Mouse (Mus musculus): ENCODE measurements around the gene Smc6. TPM values are rescaled to one million over a fixed set of nuclear protein-coding genes. Genes with fewer than 3 reads are reported as not detected.

The Smc6 gene
- polyA plus RNA-seq, 1 experiment from 2014 or later = 92.7 TPM

DNA sequence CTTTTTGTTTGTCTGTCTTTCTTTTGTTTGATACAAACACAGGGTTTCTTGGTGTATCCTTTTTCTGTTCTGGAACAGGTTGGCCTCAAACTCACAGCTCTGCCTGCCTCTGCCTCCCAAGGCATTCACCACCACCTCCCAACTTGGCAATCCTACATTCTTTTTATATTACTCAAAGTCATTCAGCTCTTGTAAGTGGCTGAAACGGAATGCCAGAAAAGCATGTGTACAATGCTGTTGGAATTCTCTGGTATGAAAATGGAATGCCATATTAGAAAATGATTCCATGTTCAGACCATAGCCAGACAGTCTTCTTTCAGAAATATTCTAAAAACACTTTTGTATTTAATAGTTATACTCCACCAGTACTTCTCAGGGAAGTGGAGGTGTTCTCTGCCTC, 7.5 kb downstream of the Smc6 start:
- no peaks in the 10 kb centered on the region for H3K9me3 ChIP-seq (ENCODE audit: control insufficient read depth, low read length)
- H3K36me3 ChIP-seq (replicated peaks; ENCODE audit: control insufficient read depth, insufficient read depth) = peaks cover 50% of the 10 kb centered on the region
- DNase-seq (ENCODE audit: low spot score) (no peak), ATAC-seq (ENCODE audit: low FRiP score) (no peak)
- no peak overlapping the region for H3K4me3 ChIP-seq (replicated peaks; ENCODE audit: low read length)
- no peak overlapping the region for H3K27ac ChIP-seq
- 85% methylated on average over 1 of the region's 1 CpGs for WGBS
- no peak overlapping the region for H3K4me2 ChIP-seq (replicated peaks)
- H3K27me3 ChIP-seq (ENCODE audit: control insufficient read depth, insufficient read depth, low read length) = no peaks in the 10 kb centered on the region
- H3K4me1 ChIP-seq (replicated peaks; ENCODE audit: control insufficient read depth, insufficient read depth, low read length) = peaks cover 7% of the 10 kb centered on the region
- H3K9ac ChIP-seq = no peak overlapping the region

DNA sequence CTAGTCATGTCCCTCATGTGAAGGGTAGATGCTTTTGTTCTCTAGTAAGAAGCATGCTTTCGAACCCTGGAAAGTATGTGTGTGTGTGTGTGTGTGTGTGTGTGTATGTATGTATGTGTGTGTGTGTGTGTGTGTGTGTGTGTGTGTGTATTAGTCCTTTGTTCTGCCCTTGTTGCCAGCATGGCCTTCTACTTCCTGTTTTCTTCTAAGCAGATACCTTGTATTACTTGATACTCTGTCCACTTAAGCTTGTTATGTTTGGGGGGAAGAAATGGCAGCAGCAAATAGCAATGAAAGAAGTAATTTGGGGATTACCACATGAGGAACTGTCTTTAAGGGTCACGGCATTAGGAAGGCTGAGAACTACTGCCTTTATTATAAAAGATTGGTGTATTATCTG, 10.9 kb downstream of the Smc6 start:
- Histone ChIP-seq H3K27ac (no peak overlapping the region), H3K9me3 (ENCODE audit: control insufficient read depth, low read length) (no peaks in the 10 kb centered on the region), H3K4me1 (replicated peaks; ENCODE audit: control insufficient read depth, insufficient read depth, low read length) (no peaks in the 10 kb centered on the region), H3K9ac (no peak overlapping the region), H3K27me3 (ENCODE audit: control insufficient read depth, insufficient read depth, low read length) (no peaks in the 10 kb centered on the region), H3K36me3 (replicated peaks; ENCODE audit: control insufficient read depth, insufficient read depth) (peaks cover 81% of the 10 kb centered on the region), H3K4me2 (replicated peaks) (no peak overlapping the region), H3K4me3 (replicated peaks; ENCODE audit: low read length) (no peak overlapping the region)
- 90% methylated on average over 2 of the region's 2 CpGs for WGBS
- DNase-seq (ENCODE audit: low spot score) (no peak), ATAC-seq (ENCODE audit: low FRiP score) (no peak)

DNA sequence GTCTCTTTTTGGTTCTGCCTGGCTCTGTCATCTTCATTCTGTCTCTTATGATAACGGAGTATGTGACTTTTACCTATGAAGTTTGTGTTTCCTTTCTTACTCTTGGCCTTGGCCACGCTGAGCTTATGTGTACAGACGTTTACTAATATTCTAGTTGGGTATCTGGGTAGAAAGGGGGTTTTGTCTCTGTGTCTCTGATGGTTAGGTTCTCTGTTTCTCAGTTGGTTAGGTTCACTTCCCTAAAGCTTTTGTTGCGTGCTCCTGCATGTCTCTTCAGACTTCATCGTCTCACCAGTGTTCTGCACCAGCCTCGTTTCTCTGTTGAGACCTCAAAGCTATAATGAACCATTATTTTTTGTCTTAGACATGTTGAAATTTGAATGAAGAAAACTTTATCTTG, 11.5 kb downstream of the Smc6 start:
- 96% methylated on average over 6 of the region's 6 CpGs for WGBS
- DNase-seq (ENCODE audit: low spot score) = no peak
- no peak overlapping the region for H3K27ac ChIP-seq
- H3K4me2 ChIP-seq (replicated peaks) = no peak overlapping the region
- peaks cover 80% of the 10 kb centered on the region for H3K36me3 ChIP-seq (replicated peaks; ENCODE audit: control insufficient read depth, insufficient read depth)
- no peaks in the 10 kb centered on the region for H3K9me3 ChIP-seq (ENCODE audit: control insufficient read depth, low read length)
- no peaks in the 10 kb centered on the region for H3K4me1 ChIP-seq (replicated peaks; ENCODE audit: control insufficient read depth, insufficient read depth, low read length)
- H3K4me3 ChIP-seq (replicated peaks; ENCODE audit: low read length) = no peak overlapping the region
- no peaks in the 10 kb centered on the region for H3K27me3 ChIP-seq (ENCODE audit: control insufficient read depth, insufficient read depth, low read length)
- no peak for ATAC-seq (ENCODE audit: low FRiP score)
- no peak overlapping the region for H3K9ac ChIP-seq

DNA sequence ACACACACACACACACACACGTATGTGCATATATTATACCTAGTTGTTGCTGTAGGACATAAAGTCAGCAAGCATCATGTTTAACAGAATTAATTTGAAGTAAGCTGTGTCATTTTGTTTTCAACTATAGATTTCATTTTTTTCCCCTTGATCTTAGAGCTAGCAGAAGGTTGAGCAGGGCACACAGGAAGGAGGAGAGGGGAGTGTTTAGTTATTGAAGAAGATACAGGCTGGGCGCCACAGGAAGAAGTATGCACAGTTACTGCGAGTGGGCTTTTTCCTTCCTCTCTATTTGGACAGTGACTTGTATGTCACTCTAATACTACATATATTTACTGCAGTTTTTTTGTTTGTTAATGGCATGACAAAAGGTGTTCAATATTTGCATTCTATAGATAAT, 14.2 kb downstream of the Smc6 start:
- no peak for DNase-seq (ENCODE audit: low spot score)
- no peak overlapping the region for H3K4me2 ChIP-seq (replicated peaks)
- H3K27me3 ChIP-seq (ENCODE audit: control insufficient read depth, insufficient read depth, low read length) = no peaks in the 10 kb centered on the region
- no peaks in the 10 kb centered on the region for H3K4me1 ChIP-seq (replicated peaks; ENCODE audit: control insufficient read depth, insufficient read depth, low read length)
- no peak overlapping the region for H3K9ac ChIP-seq
- 93% methylated on average over 3 of the region's 3 CpGs for WGBS
- no peaks in the 10 kb centered on the region for H3K9me3 ChIP-seq (ENCODE audit: control insufficient read depth, low read length)
- H3K4me3 ChIP-seq (replicated peaks; ENCODE audit: low read length) = no peak overlapping the region
- ATAC-seq (ENCODE audit: low FRiP score) = no peak
- peaks cover 75% of the 10 kb centered on the region for H3K36me3 ChIP-seq (replicated peaks; ENCODE audit: control insufficient read depth, insufficient read depth)
- no peak overlapping the region for H3K27ac ChIP-seq

DNA sequence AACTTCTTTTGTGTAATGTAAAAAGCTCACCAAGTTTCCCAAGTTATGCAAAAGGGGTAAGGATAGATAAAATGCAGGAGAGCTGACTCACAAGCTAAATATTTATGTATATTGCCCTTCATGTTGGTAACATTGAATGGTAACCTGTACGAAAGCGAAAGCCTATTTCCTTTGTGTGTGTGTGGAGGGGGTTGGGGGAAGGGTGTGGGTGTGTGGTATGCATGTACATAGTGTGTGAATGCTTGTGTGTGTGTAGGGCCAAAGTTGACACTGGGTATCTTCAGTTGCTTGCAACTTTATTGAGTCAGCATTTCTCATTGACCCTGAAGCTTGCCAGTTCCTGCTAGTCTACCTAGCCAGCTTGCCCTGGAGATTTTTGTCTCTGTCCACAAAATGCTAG, 15.9 kb downstream of the Smc6 start:
- no peak for ATAC-seq (ENCODE audit: low FRiP score)
- WGBS = 96% methylated on average over 2 of the region's 2 CpGs

DNA sequence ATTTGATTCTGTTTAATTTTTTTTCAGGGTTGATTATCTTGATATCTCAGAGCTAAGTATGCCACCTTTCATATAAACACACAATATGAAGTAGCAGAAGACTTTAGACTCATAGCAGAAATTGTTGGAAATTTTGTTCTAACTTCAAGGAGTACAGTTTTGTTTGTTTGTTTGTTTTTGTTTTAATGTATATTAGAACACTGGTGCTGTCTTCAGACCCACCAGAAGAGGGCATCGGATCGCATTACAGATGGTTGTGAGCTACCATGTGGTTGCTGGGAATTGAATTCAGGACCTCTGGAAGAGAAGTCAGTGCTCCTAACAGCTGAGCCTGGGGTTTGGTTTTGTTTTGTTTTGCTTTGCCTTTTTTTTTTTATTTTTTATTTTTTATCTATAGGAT, 20.7 kb downstream of the Smc6 start:
- 97% methylated on average over 2 of the region's 2 CpGs for WGBS
- ATAC-seq (ENCODE audit: low FRiP score) (no peak), DNase-seq (ENCODE audit: low spot score) (no peak)
- Histone ChIP-seq H3K4me1 (replicated peaks; ENCODE audit: control insufficient read depth, insufficient read depth, low read length) (no peaks in the 10 kb centered on the region), H3K4me2 (replicated peaks) (no peak overlapping the region), H3K27me3 (ENCODE audit: control insufficient read depth, insufficient read depth, low read length) (no peaks in the 10 kb centered on the region), H3K9ac (no peak overlapping the region), H3K4me3 (replicated peaks; ENCODE audit: low read length) (no peak overlapping the region), H3K36me3 (replicated peaks; ENCODE audit: control insufficient read depth, insufficient read depth) (peaks cover 82% of the 10 kb centered on the region), H3K9me3 (ENCODE audit: control insufficient read depth, low read length) (no peaks in the 10 kb centered on the region), H3K27ac (no peak overlapping the region)

More for the DNA sequence above, 15.9 kb downstream of the Smc6 start:
- Histone ChIP-seq H3K4me3 (replicated peaks; ENCODE audit: low read length) (no peak overlapping the region), H3K9ac (no peak overlapping the region), H3K36me3 (replicated peaks; ENCODE audit: control insufficient read depth, insufficient read depth) (peaks cover 82% of the 10 kb centered on the region), H3K27me3 (ENCODE audit: control insufficient read depth, insufficient read depth, low read length) (no peaks in the 10 kb centered on the region), H3K9me3 (ENCODE audit: control insufficient read depth, low read length) (no peaks in the 10 kb centered on the region), H3K4me2 (replicated peaks) (no peak overlapping the region), H3K27ac (no peak overlapping the region), H3K4me1 (replicated peaks; ENCODE audit: control insufficient read depth, insufficient read depth, low read length) (no peaks in the 10 kb centered on the region)
- DNase-seq (ENCODE audit: low spot score) = no peak

- DNase-seq (ENCODE audit: low spot score) (no peak), ATAC-seq (ENCODE audit: low FRiP score) (no peak)
- Histone ChIP-seq H3K4me3 (replicated peaks; ENCODE audit: low read length) (no peak overlapping the region), H3K36me3 (replicated peaks; ENCODE audit: control insufficient read depth, insufficient read depth) (peaks cover 75% of the 10 kb centered on the region), H3K27ac (no peak overlapping the region), H3K4me1 (replicated peaks; ENCODE audit: control insufficient read depth, insufficient read depth, low read length) (no peaks in the 10 kb centered on the region), H3K9me3 (ENCODE audit: control insufficient read depth, low read length) (no peaks in the 10 kb centered on the region), H3K27me3 (ENCODE audit: control insufficient read depth, insufficient read depth, low read length) (no peaks in the 10 kb centered on the region), H3K9ac (no peak overlapping the region), H3K4me2 (replicated peaks) (no peak overlapping the region)
- 95% methylated on average over 1 of the region's 1 CpGs for WGBS
These were observed 35.2 kb downstream of the Smc6 start for GRCm38 (mm10) chr12:11300858-11301257.

- WGBS = 93% methylated on average over 8 of the region's 8 CpGs
- no peak for DNase-seq (ENCODE audit: low spot score)
- H3K36me3 ChIP-seq (replicated peaks; ENCODE audit: control insufficient read depth, insufficient read depth) = peaks cover 78% of the 10 kb centered on the region
These were observed 41.3 kb downstream of the Smc6 start for GRCm38 (mm10) chr12:11306753-11307645.

GRCm38 (mm10) chr12:11311106-11311505, 45.4 kb downstream of the Smc6 start:
- no peak overlapping the region for H3K27ac ChIP-seq
- H3K4me2 ChIP-seq (replicated peaks) = no peak overlapping the region
- no peak for ATAC-seq (ENCODE audit: low FRiP score)
- peaks cover 66% of the 10 kb centered on the region for H3K36me3 ChIP-seq (replicated peaks; ENCODE audit: control insufficient read depth, insufficient read depth)
- no peaks in the 10 kb centered on the region for H3K9me3 ChIP-seq (ENCODE audit: control insufficient read depth, low read length)
- no peak for DNase-seq (ENCODE audit: low spot score)
- 98% methylated on average over 2 of the region's 2 CpGs for WGBS
- H3K4me1 ChIP-seq (replicated peaks; ENCODE audit: control insufficient read depth, insufficient read depth, low read length) = no peaks in the 10 kb centered on the region
- no peak overlapping the region for H3K4me3 ChIP-seq (replicated peaks; ENCODE audit: low read length)
- no peak overlapping the region for H3K9ac ChIP-seq
- H3K27me3 ChIP-seq (ENCODE audit: control insufficient read depth, insufficient read depth, low read length) = no peaks in the 10 kb centered on the region

More at GRCm38 (mm10) chr12:11306753-11307645, 41.3 kb downstream of the Smc6 start:
- Histone ChIP-seq H3K4me3 (replicated peaks; ENCODE audit: low read length) (no peak overlapping the region), H3K9ac (no peak overlapping the region), H3K4me1 (replicated peaks; ENCODE audit: control insufficient read depth, insufficient read depth, low read length) (no peaks in the 10 kb centered on the region), H3K27me3 (ENCODE audit: control insufficient read depth, insufficient read depth, low read length) (no peaks in the 10 kb centered on the region), H3K9me3 (ENCODE audit: control insufficient read depth, low read length) (no peaks in the 10 kb centered on the region), H3K4me2 (replicated peaks) (no peak overlapping the region), H3K27ac (no peak overlapping the region)
- no peak for ATAC-seq (ENCODE audit: low FRiP score)
